Mouse (Mus musculus) limb, embryonic 11.5 days (tissue): Measurements from ENCODE around the gene Raet1e. TPM values are rescaled to one million over a fixed set of nuclear protein-coding genes. Genes with fewer than 3 reads are reported as not detected.
"Not testable (repeated sequence)": the region's sequence is repeated elsewhere in the genome, so short reads cannot be mapped to it uniquely, and the experiment has no call there.

Experiments
- ATAC-seq: fragments of 200-750 bp; cut with Nextera tagmentation; 2 replicates; pipeline ENCODE4 v1.8.0; 2017; ENCODE audit warnings: low read depth; ENCODE audit not compliant: insufficient number of reproducible peaks, low FRiP score, low TSS enrichment
- DNase-seq: peaks from one replicate; pipeline ENCODE4 v3.0.0-alpha.2; 2015; ENCODE audit warnings: low spot score
- H3K27ac ChIP-seq: fragments of 300-500 bp; sonication (generic); replicated peaks from 2 replicates; pipeline ENCODE4 v1.5.1; 2014; ENCODE audit warnings: low read depth, mild to moderate bottlenecking, low read length
- H3K27me3 ChIP-seq: fragments of 300-500 bp; sonication (generic); 2 replicates; pipeline ENCODE4 v1.6.1; 2014; ENCODE audit warnings: mild to moderate bottlenecking, low read length, mixed read lengths; ENCODE audit not compliant: control insufficient read depth, insufficient read depth
- H3K36me3 ChIP-seq: fragments of 300-500 bp; sonication (generic); 2 replicates; pipeline ENCODE4 v1.6.1; 2014; ENCODE audit warnings: mild to moderate bottlenecking, low read length, moderate library complexity, mixed read lengths; ENCODE audit not compliant: control insufficient read depth, insufficient read depth
- H3K4me1 ChIP-seq: fragments of 300-500 bp; sonication (generic); 2 replicates; pipeline ENCODE4 v1.6.1; 2014; ENCODE audit warnings: low read length, mixed read lengths; ENCODE audit not compliant: control insufficient read depth, insufficient read depth
- H3K4me2 ChIP-seq: fragments of 300-500 bp; sonication (generic); 2 replicates; pipeline ENCODE4 v1.6.1; 2014; ENCODE audit warnings: low read depth, mild to moderate bottlenecking, moderate library complexity; ENCODE audit not compliant: severe bottlenecking
- H3K4me3 ChIP-seq: fragments of 300-500 bp; sonication (generic); 2 replicates; pipeline ENCODE4 v1.5.1; 2014; ENCODE audit warnings: low read depth, low read length
- H3K9ac ChIP-seq: fragments of 300-500 bp; sonication (generic); 2 replicates; pipeline ENCODE4 v1.6.1; 2014; ENCODE audit warnings: mild to moderate bottlenecking, low read length
- H3K9me3 ChIP-seq: fragments of 300-500 bp; sonication (generic); 2 replicates; pipeline ENCODE4 v1.6.1; 2016; ENCODE audit warnings: low read length; ENCODE audit not compliant: control insufficient read depth
- WGBS: fragments of 180-500 bp; shearing (Covaris S2); extraction: QIAGEN DNeasy Blood & Tissue Kit; methylation state at CpG from one replicate; pipeline ENCODE4 v1.1.7; 2014; 5-methylcytosine and 5-hydroxymethylcytosine counted together
- polyA plus RNA-seq: library from polyadenylated mRNA; unstranded; fragments of >200 nt; fragmentation: Nextera tagmentation; extraction: Ambion mirVana; gene quantifications from 2 replicates; pipeline ENCODE4 v1.2.1, GENCODE M21; 2014

The Raet1e gene
- polyA plus RNA-seq, 1 experiment from 2014 or later, result 14.3 TPM

DNA sequence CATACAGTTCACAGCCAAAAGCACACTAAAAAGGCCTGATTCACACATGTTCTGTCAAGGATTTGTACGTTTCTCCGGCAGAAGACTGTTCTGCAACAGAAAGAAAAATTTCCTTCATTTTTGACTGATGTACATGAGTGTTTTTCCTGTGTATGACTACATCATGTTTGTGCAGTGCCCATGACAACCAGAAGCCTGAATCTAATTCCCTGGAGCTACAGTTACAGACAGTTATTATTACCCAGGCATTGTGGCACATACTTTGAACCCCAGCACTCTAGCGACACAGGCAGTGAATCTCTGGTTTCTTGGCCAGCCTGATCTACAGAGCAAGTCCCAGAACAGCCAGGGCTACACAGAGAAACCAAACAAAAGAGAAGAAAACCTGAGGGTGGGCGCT, 147.4 kb downstream of the Raet1e start:
- 90% methylated on average over 4 of the region's 4 CpGs for WGBS

DNA sequence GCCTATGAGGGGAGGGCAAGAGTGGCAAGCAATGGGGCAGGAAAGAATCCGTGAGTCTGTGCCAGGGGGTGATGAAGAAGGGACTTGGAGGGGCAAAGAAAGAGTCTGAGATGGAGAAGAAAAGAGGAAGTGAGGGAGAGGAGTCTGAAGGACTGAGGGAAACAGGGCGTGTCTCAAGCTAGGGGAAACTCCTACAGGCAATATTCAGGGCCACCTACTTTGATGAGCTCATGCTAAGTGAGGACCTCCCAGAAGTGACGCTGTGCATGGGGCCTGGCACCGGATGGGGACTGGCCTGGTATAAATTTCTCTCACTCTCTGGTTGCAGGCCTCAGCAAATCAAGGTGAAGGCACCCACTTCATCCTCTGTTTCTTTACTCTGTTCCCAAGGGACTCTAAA, 148.1 kb downstream of the Raet1e start:
- DNase-seq (no peak), ATAC-seq (no peak)
- H3K27me3 ChIP-seq, result no peaks in the 10 kb centered on the region
- no peak overlapping the region for H3K4me2 ChIP-seq
- no peaks in the 10 kb centered on the region for H3K9me3 ChIP-seq
- H3K9ac ChIP-seq, result no peak overlapping the region
- 62% methylated on average over 4 of the region's 4 CpGs for WGBS
- no peaks in the 10 kb centered on the region for H3K36me3 ChIP-seq
- no peaks in the 10 kb centered on the region for H3K4me1 ChIP-seq
- H3K27ac ChIP-seq, result no peak overlapping the region
- H3K4me3 ChIP-seq, result no peak overlapping the region

More for the DNA sequence above, 147.4 kb downstream of the Raet1e start:
- no peak overlapping the region for H3K9ac ChIP-seq
- no peak overlapping the region for H3K27ac ChIP-seq
- no peak overlapping the region for H3K4me3 ChIP-seq
- DNase-seq (no peak), ATAC-seq (no peak)
- no peaks in the 10 kb centered on the region for H3K9me3 ChIP-seq
- H3K27me3 ChIP-seq, result no peaks in the 10 kb centered on the region
- no peaks in the 10 kb centered on the region for H3K4me1 ChIP-seq
- no peaks in the 10 kb centered on the region for H3K36me3 ChIP-seq
- H3K4me2 ChIP-seq, result no peak overlapping the region

DNA sequence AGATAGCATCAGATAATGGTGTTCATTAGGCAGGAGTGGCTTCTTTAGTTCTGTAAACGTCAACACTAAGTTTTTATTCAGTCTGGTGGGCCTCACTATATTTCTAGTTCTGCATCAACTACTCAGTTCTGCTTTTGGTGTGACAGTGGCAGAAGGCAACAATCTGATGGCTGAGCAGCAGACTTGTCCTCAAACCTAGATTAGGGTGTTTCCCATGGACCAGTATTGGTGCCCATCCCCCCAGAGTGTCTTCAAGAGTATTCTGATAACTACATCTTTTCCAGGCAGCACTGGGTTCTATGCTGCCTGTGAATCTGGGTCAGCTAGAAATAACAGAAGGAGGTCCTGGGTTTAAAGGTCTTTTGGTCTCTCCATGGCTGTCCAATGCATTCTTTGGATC, 149.9 kb downstream of the Raet1e start:
- no peak overlapping the region for H3K4me3 ChIP-seq
- H3K4me1 ChIP-seq, result no peaks in the 10 kb centered on the region
- H3K36me3 ChIP-seq, result no peaks in the 10 kb centered on the region
- H3K9me3 ChIP-seq, result no peaks in the 10 kb centered on the region
- WGBS, result 53% methylated on average over 1 of the region's 1 CpGs
- H3K27ac ChIP-seq, result no peak overlapping the region
- no peaks in the 10 kb centered on the region for H3K27me3 ChIP-seq
- H3K9ac ChIP-seq, result no peak overlapping the region
- no peak for DNase-seq
- H3K4me2 ChIP-seq, result no peak overlapping the region
- ATAC-seq, result no peak

DNA sequence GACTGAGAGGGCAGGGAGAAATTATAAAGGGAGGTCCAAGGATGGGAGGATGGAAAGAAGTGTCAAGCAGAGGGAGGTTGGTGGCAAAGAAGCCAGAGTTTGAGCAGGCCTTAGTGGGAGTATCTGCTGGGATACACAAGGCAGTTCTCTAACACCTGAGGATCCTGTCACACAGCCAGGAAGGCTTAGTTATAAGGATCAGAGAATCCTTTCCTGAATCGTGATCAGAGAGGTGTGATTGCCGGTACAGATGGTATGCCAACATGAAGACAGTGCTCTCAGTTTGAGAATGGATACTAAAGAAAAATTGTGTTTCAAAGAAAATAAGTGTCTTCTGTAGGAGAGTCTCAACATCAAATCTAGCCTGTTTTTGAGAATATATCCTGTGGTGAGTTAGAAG, 164.5 kb downstream of the Raet1e start:
- ATAC-seq, result no peak
- Histone ChIP-seq H3K4me2 (no peak overlapping the region), H3K27ac (no peak overlapping the region), H3K27me3 (no peaks in the 10 kb centered on the region), H3K4me1 (no peaks in the 10 kb centered on the region), H3K4me3 (no peak overlapping the region), H3K36me3 (no peaks in the 10 kb centered on the region), H3K9ac (no peak overlapping the region), H3K9me3 (no peaks in the 10 kb centered on the region)
- WGBS, result 90% methylated on average over 2 of the region's 2 CpGs
- no peak for DNase-seq

DNA sequence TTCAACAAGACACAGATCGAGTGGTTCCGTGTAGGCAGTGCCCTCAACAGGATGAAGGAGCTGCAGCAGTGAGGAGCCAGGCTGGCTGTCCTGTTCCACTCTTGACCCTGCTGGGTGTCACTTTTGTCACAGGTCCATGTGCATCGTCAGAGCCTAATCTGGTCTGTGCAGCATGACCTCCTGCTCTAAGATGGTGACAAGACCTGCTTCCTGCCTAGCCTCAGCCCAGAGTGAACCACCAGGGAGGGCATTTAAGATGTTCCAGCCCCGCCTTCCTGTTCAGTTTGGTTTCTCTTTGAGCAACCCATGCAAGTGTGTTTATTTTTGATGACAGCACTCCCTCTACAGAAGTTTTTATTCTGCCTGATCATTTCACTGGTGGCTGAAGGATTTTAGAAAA, 187.4 kb downstream of the Raet1e start:
- not testable (repeated sequence) for H3K36me3 ChIP-seq, DNase-seq, H3K27me3 ChIP-seq, H3K4me2 ChIP-seq, ATAC-seq, H3K27ac ChIP-seq, H3K4me1 ChIP-seq, H3K9me3 ChIP-seq, H3K4me3 ChIP-seq, H3K9ac ChIP-seq
- 74% methylated on average over 4 of the region's 4 CpGs for WGBS

DNA sequence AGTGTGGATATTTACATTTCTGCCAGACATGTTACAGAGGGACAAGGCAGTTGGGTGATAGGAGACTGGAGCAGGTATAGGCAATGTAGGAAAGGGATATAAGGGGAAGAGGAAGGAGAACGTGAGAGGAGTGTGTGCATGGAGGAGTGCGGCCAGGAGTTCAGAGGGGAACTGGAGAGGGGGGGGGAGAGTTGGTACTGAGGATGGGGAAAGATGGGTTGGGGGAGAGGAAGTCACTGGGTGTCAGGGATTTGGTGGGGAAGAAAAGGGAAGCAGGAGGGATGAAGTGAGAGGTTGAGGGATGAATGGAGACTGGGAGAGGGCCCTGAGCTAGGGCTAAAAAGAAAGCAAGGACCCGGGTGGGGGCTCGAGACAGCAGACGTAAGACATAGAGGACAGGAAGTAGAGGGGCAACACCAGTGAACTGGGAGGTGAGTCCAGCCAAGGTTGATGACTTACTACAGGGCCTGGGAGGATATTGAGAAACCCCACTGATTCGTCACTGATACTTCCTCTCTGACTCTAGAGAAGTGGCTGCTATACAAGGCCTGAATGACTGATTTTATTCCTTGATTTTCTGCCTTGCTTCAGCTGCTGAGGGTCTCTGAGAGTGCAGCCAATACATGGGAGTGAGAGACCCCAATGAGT, 195.3 kb downstream of the Raet1e start:
- not testable (repeated sequence) for H3K4me3 ChIP-seq, H3K9me3 ChIP-seq, H3K4me2 ChIP-seq, H3K27me3 ChIP-seq, H3K4me1 ChIP-seq, H3K36me3 ChIP-seq, ATAC-seq, H3K9ac ChIP-seq, DNase-seq, H3K27ac ChIP-seq
- WGBS, result 76% methylated on average over 6 of the region's 6 CpGs

DNA sequence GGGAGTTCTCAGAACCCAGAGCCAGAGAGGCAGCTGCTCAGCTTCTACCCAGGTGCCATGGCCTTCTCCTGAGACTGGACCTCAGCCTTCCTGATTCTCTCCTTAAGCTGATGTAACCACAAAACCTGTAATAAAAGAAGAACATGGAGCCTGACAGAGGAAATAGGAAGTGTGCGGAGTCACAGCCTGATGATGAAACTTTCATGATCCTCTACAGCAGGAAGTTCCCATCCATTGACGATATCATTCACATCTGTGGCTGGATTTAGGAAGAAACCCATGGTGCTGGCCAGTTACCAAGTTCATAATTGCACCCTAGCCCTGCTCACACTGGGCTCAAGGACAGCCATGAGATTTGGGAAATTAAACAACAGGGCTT, 195.8 kb downstream of the Raet1e start:
- not testable (repeated sequence) for H3K4me1 ChIP-seq, H3K4me3 ChIP-seq, H3K27me3 ChIP-seq, DNase-seq, H3K9me3 ChIP-seq, H3K9ac ChIP-seq, H3K4me2 ChIP-seq, H3K36me3 ChIP-seq, H3K27ac ChIP-seq, ATAC-seq
- 82% methylated on average over 2 of the region's 2 CpGs for WGBS

DNA sequence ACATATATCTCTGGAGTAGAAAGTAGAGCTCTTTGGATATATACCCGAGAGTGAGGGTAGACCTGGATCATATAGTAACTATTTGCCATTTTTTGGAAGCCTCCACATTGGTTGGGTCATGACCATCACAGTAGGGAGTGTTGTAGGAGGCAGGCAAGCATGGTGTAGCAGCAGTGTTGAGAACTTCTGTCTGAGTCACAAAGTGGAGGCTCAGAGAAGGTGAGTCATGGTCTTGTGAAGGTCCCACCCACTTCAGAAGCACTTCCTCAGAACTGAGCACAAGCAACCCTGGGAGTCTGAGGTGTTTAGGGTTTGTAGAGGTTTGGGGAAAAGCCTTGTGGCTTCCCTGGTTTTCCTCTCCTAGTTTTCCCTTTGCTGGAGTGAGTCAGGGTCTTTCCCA, 199.0 kb downstream of the Raet1e start:
- ATAC-seq, result not testable (repeated sequence)

DNA sequence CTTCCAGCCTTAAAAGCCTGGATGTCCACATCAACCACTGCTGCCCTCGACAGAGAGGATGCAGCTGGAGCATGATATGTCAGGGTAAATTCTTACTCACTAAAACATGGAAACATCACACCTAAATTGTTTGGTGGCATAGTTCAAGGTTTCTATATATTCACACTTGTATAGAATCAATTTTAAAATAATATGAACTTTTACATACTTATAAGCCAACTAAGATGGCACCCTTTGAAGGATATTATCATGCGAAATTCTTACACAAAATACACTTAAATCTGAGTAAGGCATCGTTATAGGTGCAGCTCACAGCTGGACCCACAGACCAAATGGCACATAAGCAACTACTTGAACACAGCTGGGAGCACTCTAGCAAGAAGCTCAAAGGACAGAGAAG, 201.9 kb downstream of the Raet1e start, which contains the start of gene Raet1d:
TSS of gene Raet1d (plus strand) at position 301 of the 400 bp plus-strand sequence.
- ATAC-seq, H3K4me2 ChIP-seq: not testable (repeated sequence)

More for the DNA sequence above, 199.0 kb downstream of the Raet1e start:
- not testable (repeated sequence) for H3K4me1 ChIP-seq, H3K4me2 ChIP-seq, H3K27ac ChIP-seq, H3K9me3 ChIP-seq, DNase-seq, H3K9ac ChIP-seq, H3K4me3 ChIP-seq, H3K27me3 ChIP-seq, H3K36me3 ChIP-seq
- WGBS, result 89% methylated on average over 1 of the region's 1 CpGs

More for the DNA sequence above, 201.9 kb downstream of the Raet1e start, which contains the start of gene Raet1d:
- not testable (repeated sequence) for H3K9me3 ChIP-seq, H3K4me1 ChIP-seq, H3K4me3 ChIP-seq, DNase-seq, H3K27ac ChIP-seq, H3K9ac ChIP-seq, H3K27me3 ChIP-seq, H3K36me3 ChIP-seq
- WGBS, result 73% methylated on average over 3 of the region's 3 CpGs
